Mouse (Mus musculus) adrenal gland, postnatal 36 days (tissue): Measurements from ENCODE around the gene Lhfp. TPM values are rescaled to one million over a fixed set of nuclear protein-coding genes. Genes with fewer than 3 reads are reported as not detected.
"Not testable (repeated sequence)": the region's sequence is repeated elsewhere in the genome, so short reads cannot be mapped to it uniquely, and the experiment has no call there.

ENCODE experiments used
- DNase-seq, 2 experiments: peaks; one replicate each; pipeline ENCODE4 v3.0.0; 2021; ENCODE audit warnings: mixed read lengths in 1 of 2
- total RNA-seq, 2 experiments: library from RNA; stranded (reverse); gene quantifications; 2 replicates each; pipeline ENCODE4 v1.2.3; 2021

Gene Lhfp
- total RNA-seq, 2 experiments from 2014 or later: 24.2 to 38.2 TPM

DNA sequence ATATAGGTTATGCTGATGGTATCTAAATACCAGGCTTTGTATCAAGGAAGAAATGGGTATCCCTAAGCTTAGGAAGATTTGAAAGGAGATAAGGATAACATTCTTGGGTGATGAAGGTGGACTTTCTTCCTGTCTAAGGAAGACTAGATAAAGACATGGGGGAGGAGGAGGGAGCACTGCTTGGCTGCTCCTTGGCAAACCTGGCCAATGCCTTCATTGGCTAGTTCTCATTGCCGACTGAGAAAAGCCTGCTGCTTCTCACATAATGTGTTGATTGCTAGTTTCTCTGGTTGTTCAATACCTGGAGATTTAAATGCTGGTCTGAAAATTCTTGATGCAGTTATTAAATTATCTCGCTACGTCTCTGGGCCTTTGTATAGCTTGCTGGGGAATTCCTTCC is 172.0 kb downstream of the Lhfp start:
- no peak for DNase-seq

DNA sequence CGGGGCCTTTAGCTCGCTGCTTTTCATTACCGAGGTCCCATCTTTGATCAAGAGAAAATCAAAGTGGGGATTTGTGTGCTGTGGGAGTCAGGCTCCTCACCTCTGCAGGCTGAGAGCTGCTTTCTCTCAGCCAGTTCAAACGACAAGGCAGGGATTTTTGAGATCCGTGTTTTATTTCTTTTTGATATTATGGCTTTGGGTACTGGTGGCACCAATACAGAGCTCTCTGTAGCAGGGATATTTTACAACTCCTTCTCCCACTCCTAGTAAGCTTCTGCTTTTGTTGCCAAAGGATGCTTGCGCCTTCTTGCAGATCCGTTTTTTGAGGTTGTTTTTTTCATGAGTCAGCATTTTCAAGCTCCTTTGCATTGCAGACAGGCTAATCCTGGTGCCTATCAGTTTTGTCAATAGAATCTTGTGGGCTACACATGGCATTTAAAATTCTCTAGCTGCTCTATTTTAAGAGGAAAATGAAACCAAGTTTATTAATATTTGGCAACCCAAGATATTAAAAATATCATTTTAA is 172.5 kb downstream of the Lhfp start:
- DNase-seq: no peak

DNA sequence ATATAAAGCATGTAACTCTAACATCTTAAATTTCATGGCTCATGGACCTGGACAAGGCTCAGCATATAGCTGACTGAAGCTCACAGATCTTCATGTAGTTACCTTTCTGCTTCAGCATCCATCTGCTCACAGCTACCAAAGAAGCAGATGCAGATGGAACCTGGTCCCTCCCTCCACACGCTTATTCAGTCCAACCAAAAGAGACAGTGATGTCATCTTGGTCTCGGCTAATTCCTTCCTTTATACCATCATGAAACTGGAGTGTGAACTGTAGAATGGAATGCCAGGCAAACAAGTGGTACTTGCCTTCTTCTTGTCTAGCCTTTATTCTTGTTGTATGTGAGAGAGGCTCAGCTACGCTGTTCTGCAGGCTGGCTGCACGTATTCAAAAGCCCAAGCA is 173.1 kb downstream of the Lhfp start:
- DNase-seq: no peak

DNA sequence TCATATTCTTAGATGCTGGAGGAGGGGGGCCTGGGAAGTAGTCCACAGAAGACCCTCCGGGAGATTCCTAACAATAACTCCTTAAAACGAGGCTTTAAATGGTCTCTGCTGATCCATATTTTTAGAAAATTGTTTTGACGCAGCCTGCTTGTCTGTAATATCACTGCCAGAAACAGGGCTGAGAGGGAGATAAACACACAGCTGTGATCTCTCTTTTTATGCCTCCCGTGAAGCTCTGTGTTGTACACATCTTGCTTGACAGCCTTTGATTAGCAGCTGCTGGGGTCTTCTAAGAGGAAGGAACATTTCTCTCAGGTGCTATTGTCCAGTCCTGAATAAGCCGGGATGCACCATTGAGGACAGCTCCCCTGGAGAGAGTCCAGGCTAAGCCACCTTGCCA is 176.4 kb downstream of the Lhfp start:
- no peak for DNase-seq

DNA sequence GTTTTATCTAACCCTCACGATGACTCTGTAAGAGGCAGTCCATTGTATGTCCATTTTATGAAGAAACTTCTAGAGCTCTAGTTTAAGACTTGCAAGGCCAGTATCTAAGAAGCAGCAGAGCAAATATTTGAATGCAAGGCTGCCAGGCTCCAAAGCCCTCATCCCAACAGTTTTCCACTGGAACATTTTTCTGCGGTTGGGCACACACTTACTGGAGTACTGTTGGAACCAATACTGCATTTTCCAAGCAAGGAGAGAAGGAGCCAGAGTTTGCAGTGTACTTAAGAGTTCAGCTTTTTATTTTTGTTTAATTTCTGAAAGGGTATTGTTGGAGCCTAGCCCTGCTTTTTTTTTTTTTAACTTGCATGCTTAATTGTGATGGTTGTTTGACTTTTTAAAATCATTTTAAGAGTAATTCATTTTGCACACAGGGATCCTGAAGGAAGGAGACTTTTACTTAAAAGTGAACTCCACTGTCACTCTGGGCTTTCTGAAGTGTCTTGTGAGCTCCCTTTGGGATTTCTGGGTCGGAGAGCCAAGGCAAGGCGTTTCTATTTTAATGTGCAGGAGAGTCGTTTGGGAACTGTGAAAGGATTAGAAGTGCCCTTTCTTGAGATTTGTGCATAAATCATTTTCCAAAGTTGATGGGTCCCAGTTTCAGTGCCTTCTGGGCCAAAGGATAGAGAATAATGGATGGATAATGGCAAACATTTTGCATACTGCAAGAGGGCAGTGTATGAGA is 180.4 kb downstream of the Lhfp start:
- no peak for DNase-seq

DNA sequence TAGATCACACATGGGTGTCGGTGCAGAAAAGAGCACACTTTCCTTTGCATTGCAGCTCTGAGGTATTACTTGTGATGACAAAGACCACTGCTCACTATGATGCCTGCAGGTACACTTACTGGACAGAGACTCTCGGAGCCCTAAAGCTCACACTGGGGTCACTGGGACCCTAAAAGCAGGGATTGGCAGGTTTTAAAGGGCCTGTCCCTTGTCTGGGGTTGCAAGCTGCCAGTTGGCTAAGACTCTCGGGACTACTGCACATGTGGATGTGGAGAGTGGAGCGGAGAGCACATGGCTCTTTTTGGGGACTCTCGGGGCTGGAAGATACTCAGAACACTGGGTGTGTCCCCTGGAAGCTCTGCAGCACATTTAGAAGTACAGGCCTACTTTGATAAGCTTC is 182.8 kb downstream of the Lhfp start:
- no peak for DNase-seq

DNA sequence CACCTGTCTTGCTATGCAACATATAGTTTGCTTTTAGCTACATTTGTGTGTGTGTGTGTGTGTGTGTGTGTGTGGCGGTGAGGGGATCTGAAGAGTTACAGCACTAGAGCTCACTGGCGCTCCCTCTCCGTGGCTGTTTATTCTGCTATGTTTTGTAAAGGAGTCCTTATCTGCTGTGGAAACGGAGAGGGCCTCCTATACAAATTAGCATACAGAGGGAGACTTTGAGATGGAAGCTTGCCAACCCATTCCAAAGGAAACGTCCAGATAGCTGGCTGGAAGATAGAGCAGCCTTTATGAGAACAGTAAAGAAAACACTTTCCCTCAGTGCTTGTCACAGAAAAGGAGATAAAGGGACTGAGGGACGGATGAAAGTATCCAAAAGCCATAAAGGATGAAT is 184.4 kb downstream of the Lhfp start:
- DNase-seq: no peak

DNA sequence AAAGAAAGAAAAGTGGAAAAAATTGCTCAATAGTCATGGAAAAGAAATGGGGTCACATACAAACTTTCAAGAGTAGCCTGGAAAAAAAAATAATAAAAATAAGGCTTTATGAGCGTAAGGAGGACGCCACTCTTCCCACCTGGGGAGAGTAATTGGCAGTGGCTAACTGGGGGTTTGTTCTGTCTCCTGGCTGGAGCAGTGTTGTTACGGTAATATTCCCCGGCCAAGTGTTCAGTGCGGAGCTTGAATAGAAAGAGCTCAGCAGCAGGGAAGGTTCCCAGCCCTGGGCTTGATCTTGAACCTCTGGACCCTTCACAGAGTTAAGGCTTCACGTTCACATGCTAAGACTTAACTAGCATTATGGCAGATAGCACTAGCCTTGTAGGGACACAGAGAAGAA is 184.9 kb downstream of the Lhfp start:
- no peak for DNase-seq

DNA sequence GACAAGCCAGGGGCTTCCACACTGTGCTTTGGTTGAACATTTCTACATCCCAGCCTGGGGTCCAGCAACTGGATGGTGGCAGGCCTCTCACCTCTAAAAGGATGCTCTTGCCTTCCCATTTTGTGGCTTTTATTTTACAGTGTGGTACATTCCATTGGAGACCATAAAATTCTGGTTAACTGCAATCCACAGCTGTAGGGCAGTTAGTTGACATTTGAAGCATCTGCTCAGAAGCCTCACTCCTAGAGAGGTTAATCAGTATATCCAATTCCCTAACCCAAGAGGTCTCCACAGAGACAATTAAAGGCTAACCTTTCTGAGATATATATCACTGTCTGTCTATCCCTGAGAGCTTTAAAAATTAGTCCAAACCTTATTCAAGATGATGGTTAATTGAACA is 186.5 kb downstream of the Lhfp start:
- DNase-seq: no peak

DNA sequence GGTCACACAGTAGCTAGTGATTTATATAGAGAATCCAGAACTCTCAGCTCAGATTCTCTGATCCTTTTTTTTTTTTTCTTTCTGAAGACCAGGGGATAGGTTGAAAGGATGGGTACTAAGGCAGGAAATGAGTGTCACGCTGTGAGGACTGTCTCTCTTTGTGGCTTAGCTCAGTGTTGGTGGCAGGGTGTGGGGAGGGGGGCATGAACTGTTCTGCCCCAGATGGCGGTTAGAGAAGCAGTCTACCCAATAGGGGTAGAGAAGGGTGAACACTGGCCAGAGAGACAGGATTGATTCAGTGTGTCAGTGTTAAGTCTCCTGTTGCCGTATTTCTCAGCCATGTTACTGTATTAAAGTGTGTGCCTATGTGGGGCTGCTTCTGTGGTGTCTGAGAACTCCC is 189.2 kb downstream of the Lhfp start:
- DNase-seq: no peak

DNA sequence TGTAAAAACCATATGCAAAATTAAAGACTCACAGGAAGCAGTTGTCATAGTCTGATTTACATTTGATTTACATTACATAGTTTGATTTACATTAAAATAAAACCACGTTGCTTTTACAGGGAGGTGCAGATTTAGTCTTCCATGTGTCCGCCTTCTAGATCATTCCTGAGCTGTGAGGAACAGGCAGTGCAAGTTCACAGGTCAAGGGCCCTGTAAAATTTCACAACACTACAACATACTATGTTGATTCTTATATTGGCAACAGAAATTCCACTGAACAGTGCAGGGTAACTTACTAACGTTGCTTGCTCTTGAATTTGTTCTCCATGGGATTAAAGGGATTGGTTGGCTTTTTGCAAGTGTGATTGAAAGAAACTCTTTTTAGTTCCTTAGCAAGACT is 189.8 kb downstream of the Lhfp start:
- DNase-seq: no peak

DNA sequence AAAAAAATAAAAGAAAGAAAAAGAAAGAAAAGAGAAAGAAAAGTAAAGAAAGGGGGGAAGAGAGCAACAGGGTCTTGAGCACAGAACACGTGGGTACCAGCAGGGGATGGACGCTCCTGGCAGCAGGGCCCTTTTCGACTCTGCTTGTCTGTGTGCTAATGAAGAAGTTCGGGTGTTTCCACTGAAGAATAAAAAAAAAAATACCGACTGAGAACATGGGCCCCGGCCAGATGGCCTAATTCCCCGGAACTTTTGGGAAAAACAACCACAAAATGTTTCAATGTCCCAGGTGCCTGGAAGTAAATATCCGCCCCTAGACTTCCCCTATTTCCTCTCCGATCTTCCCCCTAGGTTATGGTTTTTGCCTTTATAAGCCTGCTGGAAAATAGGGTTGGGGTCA is 191.1 kb downstream of the Lhfp start:
- DNase-seq: not testable (repeated sequence)

DNA sequence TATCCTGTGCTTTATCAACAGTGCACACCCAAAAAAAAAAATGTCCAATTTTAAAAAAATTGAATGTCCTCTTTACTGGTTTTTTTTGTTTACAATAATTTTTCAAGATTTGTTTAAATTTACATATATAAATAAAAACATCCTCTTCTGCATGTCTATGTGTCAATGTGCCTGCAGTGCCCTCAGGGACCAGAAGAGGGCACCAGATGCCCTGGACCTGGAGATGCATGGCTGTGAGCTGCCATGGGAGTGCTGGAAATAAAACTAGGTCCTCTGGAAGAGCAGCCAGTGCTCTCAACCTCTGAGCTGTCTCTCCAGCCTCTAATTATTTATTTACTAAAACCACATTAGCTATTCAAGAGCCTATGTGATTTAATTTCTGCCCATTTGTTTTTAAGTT is 193.4 kb downstream of the Lhfp start:
- DNase-seq: no peak

DNA sequence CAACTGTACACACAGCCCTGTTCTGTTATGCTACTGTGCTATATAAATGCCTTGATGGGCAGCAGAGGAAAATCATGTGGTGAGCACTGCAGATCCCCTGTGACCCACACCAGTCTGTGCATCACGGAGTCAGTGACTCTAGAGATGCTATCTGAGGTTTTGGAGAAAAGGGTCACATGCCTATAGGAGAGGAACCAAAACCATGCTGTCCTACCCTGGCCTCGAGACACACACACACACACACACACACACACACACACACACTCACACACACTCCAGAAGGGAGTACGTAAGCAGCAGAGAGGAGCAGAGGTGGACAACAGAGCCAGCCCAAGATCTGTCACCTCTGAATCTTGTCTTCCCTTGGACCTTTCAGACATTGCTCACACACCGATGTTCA is 195.1 kb downstream of the Lhfp start:
- DNase-seq: no peak

DNA sequence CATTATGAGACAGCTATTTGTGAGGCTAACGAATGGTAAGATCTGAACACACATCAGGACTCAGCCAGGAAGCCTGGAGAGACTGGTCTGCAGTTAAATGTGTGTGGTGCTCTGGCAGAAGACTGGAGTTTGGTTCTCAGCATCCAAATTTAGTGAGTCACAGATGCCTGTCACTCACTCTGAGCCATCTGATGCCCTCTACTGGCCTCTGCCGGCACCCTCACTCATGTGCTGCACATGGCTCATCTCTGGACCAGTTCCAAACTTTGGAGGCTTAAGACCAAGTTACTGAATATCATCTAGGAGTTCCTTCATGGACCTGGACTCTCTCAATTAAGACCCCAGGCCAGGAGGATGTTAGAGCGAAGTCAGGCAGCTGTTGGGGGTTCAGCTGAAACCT is 198.8 kb downstream of the Lhfp start:
- peak in 1 of 2 experiments; percentile 11 for DNase-seq

DNA sequence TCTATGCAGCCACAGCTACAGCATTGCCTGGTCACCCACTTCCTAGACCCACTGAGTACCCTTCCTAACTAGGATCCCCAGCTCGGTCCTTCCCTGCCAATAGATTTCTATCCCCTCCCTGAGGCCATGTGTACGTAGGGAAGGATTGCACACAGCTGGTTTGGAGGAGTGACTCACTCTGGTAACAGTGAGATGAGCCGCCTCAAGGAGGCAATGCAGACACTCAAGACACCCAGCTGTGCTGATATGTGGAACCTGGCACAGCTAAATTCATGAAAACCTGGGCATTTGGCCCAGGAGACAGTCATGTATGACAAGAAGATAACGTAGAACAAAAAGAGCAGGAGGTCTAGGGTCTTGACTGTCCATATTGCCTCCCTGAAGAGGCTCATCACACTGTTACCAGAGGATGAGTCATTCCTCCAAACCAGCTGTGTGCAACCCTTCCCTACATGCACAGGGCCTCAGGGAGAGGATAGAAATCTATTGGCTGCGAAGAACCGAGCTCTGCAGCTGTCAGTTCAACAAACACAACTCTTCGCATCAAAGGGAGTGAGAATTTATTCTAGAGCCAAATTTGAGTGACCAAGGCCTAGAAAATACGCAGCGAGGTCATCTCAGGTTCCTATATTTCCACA is 204.4 kb downstream of the Lhfp start:
- DNase-seq: no peak

DNA sequence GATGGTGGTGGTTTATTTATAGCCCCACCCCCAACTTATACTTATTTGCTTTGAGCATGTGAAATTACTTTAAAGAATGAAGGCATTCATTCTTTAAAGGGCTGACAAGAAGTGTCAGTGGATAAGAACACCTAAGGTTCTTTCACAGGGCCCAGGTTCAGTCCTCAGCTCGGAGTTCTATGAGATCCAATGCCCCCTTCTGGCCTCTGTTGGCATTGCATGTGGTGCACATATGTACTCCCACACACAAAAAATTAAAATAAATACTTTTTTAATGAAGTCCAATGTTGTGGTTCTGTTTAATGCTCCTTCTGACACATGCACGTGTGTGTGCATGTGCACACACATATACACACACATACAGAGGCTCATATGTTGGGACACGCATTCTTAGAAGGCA is 205.8 kb downstream of the Lhfp start:
- DNase-seq: peak; percentile 64 to 70

DNA sequence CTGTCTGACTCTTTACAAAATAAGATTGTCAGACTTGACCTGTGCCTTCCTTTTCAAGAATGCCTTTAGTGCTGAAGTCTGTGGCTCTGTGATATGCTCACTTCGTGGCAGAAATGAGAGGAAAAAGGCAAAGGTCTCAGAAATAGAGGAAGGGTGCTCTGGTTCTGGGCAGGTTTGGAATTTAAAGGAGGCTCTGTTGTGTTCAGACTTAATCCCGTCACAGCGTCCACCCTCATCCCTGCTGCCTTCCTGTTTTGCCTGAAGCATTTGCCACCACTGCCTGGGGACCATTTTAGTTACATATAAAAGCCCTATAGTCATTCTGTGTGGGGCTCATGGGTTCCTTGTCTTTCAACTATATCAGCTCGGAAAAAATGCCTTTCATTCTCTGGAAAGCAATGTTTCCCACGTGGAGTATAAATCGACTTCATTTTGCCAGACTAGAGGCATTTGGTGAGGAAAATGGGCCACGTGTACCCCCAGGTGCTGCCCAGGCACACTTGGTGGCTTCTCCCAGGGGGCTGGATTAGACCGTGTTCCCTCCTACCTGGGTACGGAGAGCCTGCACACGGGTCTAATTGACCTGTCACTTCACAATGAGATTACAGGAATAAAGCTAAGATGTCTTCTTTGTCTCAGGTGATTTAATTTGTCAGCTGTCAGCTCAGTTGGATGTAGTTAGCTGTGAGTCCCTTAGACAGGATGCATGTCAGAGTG is 207.0 kb downstream of the Lhfp start:
- no peak for DNase-seq

DNA sequence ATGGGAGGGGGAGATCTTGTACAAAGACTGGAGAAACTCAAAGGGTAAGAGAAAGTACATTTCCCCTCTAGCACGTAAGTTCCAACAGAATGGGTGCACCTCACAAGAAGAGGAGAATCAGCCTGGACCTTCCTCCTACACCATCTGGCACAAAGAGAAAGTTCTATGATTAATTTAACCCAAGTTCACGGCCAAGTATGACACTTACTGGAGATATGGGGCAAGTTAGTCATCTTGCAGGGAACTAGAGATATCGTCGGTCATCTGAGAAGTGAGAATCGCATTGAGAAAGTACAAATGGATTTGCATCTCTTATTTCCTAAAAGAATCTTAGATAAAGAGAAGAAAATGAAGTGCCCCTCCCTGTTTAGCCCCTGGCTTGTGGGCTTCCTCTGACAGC is 211.2 kb downstream of the Lhfp start:
- DNase-seq: no peak

DNA sequence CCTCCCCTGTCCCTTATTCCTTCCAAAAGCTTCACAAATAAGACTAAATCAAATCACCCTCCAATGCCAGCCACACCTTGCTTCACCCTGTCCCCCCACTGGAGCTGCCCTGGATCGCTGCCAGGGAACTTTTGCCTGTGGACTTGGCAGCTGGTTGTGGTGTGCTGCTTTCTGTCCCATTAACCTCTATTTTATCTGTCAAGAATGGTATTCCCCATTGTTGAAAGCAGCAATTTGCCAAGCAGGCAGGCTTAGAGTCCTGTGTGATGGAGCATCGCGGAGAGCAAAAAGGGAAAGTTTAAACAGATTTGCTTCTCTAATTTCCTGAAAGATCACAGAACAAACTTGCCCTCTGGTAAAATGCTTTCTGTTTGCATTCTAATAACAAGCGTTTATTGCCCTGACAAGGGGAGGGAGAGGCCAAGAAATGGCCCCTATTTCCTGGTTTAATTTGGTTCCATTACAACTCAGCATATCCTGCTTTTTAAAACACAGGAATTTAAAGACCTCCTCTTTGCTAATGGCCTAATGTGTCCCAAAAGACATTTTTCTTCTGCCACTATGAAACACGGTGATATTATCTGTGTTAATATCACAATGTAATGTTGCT is 212.0 kb downstream of the Lhfp start:
- DNase-seq: peak; percentile 48 to 58

DNA sequence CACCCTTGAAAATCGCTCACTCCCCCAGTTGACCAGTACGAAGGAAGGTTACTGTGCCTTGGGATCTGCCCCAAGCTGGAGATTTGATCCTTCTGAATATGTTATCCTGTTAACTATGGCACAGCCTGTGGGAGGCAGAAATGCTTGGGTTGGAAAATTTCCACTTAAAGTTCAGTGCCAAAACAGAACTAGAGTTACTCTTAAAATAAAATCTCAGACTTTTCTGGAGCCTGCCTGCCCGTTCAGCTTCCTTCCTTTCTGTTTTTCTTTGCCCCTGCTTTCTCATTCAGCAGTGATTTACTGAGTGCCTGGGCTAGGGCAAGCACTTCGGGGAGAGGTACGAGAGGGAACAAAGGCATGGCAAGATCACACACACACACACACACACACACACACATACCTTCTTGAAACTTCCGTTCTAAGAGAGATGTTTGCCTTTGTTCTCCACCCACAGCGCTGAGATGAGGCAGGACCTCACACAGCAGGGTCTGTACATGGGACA is 217.4 kb downstream of the Lhfp start:
- DNase-seq: no peak

DNA sequence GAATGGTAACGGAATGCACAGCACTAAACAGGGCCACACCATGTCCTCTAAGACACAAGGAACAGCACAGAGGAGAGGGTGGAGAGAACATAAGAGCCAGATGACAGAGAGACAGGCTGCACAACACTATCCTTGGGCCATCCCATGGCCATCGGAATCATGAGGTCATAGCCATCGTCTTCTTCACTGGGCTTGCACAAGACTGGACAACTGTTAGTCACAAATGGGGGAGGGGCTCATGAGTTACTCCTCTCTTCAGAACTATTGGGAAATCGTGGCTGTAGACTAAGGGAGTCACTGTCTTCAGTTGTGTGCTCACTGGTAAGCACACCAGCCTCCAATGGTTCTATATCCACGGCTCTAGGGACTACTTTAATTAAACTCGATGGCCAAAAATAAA is 224.8 kb downstream of the Lhfp start:
- DNase-seq: peak in 1 of 2 experiments; percentile 57

DNA sequence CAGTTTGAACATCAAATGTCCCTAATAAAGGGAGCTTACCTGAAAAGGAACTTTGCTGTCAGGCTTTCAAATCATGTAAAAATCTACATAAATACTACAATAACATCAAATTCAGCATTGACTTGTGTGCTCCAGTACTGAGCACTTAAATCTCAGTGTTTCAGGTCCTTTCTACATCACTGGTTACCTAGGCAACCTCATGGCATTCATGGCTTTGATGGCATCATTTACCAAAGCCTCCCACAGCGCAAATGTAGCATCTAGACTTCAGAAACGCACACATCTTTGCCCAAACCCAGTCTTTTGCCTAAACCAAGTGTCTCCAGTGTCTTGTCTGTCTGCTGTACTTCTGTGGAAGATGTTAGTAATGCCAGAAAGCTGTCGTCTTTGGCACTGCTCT is 225.7 kb downstream of the Lhfp start:
- DNase-seq: no peak
